Mouse (Mus musculus) forebrain, embryonic 12.5 days (tissue): ENCODE data around the gene Adi1. TPM values are rescaled to one million over a fixed set of nuclear protein-coding genes. Genes with fewer than 3 reads are reported as not detected.
A peak's percentile ranks its signal among the peaks of the same experiment; 100 is the strongest.

ENCODE experiments used
- ATAC-seq: fragments of 200-750 bp; cut with Nextera tagmentation; 2 replicates; pipeline ENCODE4 v1.8.0; 2017; ENCODE audit warnings: moderate TSS enrichment; ENCODE audit not compliant: low FRiP score
- H3K27ac ChIP-seq: fragments of 300-500 bp; sonication (generic); 2 replicates; pipeline ENCODE4 v1.5.1; 2016; ENCODE audit warnings: mild to moderate bottlenecking
- H3K27me3 ChIP-seq: fragments of 300-500 bp; sonication (generic); 2 replicates; pipeline ENCODE4 v1.6.1; 2016; ENCODE audit warnings: mild to moderate bottlenecking
- H3K36me3 ChIP-seq: fragments of 300-500 bp; sonication (generic); replicated peaks from 2 replicates; pipeline ENCODE4 v1.6.1; 2016; ENCODE audit warnings: mild to moderate bottlenecking
- H3K4me1 ChIP-seq: fragments of 300-500 bp; sonication (generic); 2 replicates; pipeline ENCODE4 v1.6.1; 2016
- H3K4me2 ChIP-seq: fragments of 300-500 bp; sonication (generic); 2 replicates; pipeline ENCODE4 v1.6.1; 2016; ENCODE audit warnings: mild to moderate bottlenecking, moderate library complexity
- H3K4me3 ChIP-seq: fragments of 300-500 bp; sonication (generic); replicated peaks from 2 replicates; pipeline ENCODE4 v1.5.1; 2016; ENCODE audit warnings: mild to moderate bottlenecking
- H3K9ac ChIP-seq: fragments of 300-500 bp; sonication (generic); 2 replicates; pipeline ENCODE4 v1.6.1; 2016; ENCODE audit warnings: mild to moderate bottlenecking
- H3K9me3 ChIP-seq: fragments of 300-500 bp; sonication (generic); 2 replicates; pipeline ENCODE4 v1.6.1; 2016
- WGBS: fragments of 180-500 bp; shearing (Covaris S2); methylation state at CpG from one replicate; pipeline ENCODE4 v1.1.7; 2016; 5-methylcytosine and 5-hydroxymethylcytosine counted together
- polyA plus RNA-seq: library from polyadenylated mRNA; unstranded; fragments of >200 nt; fragmentation: Nextera tagmentation; extraction: Ambion mirVana; gene quantifications from 2 replicates; pipeline ENCODE4 v1.2.1, GENCODE M21; 2016

Gene Adi1
- polyA plus RNA-seq, 1 experiment from 2014 or later = 44.1 TPM

- Histone ChIP-seq H3K27me3 (no peaks in the 10 kb centered on the region), H3K9ac (no peak overlapping the region), H3K9me3 (no peaks in the 10 kb centered on the region), H3K4me1 (peaks cover 3% of the 10 kb centered on the region; the same call in 1 of the 2 replicates), H3K4me3 (no peak overlapping the region), H3K27ac (no peak overlapping the region), H3K36me3 (peaks cover 6% of the 10 kb centered on the region), H3K4me2 (no peak overlapping the region)
- no peak for ATAC-seq
- WGBS = 67% methylated on average over 8 of the region's 8 CpGs
Measured at GRCm38 (mm10) chr12:28667287-28667686, 7.7 kb upstream of the Adi1 start.

GRCm38 (mm10) chr12:28674038-28674720, 852 bp upstream of the Adi1 start:
- Histone ChIP-seq H3K9ac (no peak overlapping the region), H3K4me3 (peak overlapping the region; percentile 46; the same call in 1 of the 2 replicates), H3K27ac (0 out of 2 replicates have a peak overlapping the region, but pooled peaks have one; percentile 89), H3K36me3 (0 out of 2 replicates have a peak, but pooled peaks cover 6% of the 10 kb centered on the region), H3K27me3 (no peaks in the 10 kb centered on the region), H3K9me3 (no peaks in the 10 kb centered on the region), H3K4me2 (peak overlapping the region; percentile 55; the same call in 1 of the 2 replicates), H3K4me1 (peaks cover 12% of the 10 kb centered on the region)
- WGBS = 86% methylated on average over 10 of the region's 10 CpGs
- ATAC-seq = no peak

GRCm38 (mm10) chr12:28675925-28676209, 836 bp downstream of the Adi1 start:
- H3K4me1 ChIP-seq = peaks cover 12% of the 10 kb centered on the region
- WGBS = 78% methylated on average over 5 of the region's 5 CpGs
- H3K4me2 ChIP-seq = peak overlapping the region; percentile 55
- H3K36me3 ChIP-seq = 0 out of 2 replicates have a peak, but pooled peaks cover 6% of the 10 kb centered on the region
- peak overlapping the region; percentile 46 for H3K4me3 ChIP-seq
- H3K9ac ChIP-seq = peak overlapping the region; percentile 50
- ATAC-seq = no peak
- no peaks in the 10 kb centered on the region for H3K9me3 ChIP-seq
- H3K27me3 ChIP-seq = no peaks in the 10 kb centered on the region
- peak overlapping the region; percentile 89 for H3K27ac ChIP-seq

- Histone ChIP-seq H3K4me2 (no peak overlapping the region), H3K4me3 (no peak overlapping the region), H3K9me3 (no peaks in the 10 kb centered on the region), H3K4me1 (no peaks in the 10 kb centered on the region), H3K27ac (no peak overlapping the region), H3K9ac (0 out of 2 replicates have a peak overlapping the region, but pooled peaks have one; percentile 17), H3K27me3 (no peaks in the 10 kb centered on the region), H3K36me3 (peaks cover 13% of the 10 kb centered on the region; the same call in 1 of the 2 replicates)
- no peak for ATAC-seq
- whole genome bisulfite sequencing = 93% methylated on average over 1 of the region's 1 CpGs
Measured at GRCm38 (mm10) chr12:28684674-28685073, 9.6 kb downstream of the Adi1 start.

GRCm38 (mm10) chr12:28685771-28686170, 10.7 kb downstream of the Adi1 start:
- Histone ChIP-seq H3K4me1 (no peaks in the 10 kb centered on the region), H3K36me3 (peaks cover 19% of the 10 kb centered on the region), H3K4me3 (no peak overlapping the region), H3K27ac (no peak overlapping the region), H3K9me3 (no peaks in the 10 kb centered on the region), H3K4me2 (no peak overlapping the region), H3K27me3 (no peaks in the 10 kb centered on the region), H3K9ac (no peak overlapping the region)
- ATAC-seq = no peak
- 83% methylated on average over 3 of the region's 3 CpGs for WGBS

- peaks cover 24% of the 10 kb centered on the region for H3K36me3 ChIP-seq
- 0 out of 2 replicates have a peak, but pooled peaks have one; percentile 17 for ATAC-seq
- no peaks in the 10 kb centered on the region for H3K27me3 ChIP-seq
- no peaks in the 10 kb centered on the region for H3K9me3 ChIP-seq
- no peak overlapping the region for H3K27ac ChIP-seq
- H3K4me2 ChIP-seq = no peak overlapping the region
- no peak overlapping the region for H3K4me3 ChIP-seq
- WGBS = 72% methylated on average over 8 of the region's 8 CpGs
- no peak overlapping the region for H3K9ac ChIP-seq
- H3K4me1 ChIP-seq = no peaks in the 10 kb centered on the region
Measured at GRCm38 (mm10) chr12:28686199-28686879, 11.3 kb downstream of the Adi1 start.

- no peak overlapping the region for H3K27ac ChIP-seq
- H3K27me3 ChIP-seq = no peaks in the 10 kb centered on the region
- H3K4me3 ChIP-seq = no peak overlapping the region
- H3K9ac ChIP-seq = no peak overlapping the region
- H3K4me1 ChIP-seq = no peaks in the 10 kb centered on the region
- no peaks in the 10 kb centered on the region for H3K9me3 ChIP-seq
- H3K36me3 ChIP-seq = peaks cover 23% of the 10 kb centered on the region
- WGBS = 65% methylated on average over 6 of the region's 6 CpGs
- no peak for ATAC-seq
- H3K4me2 ChIP-seq = no peak overlapping the region
Measured at GRCm38 (mm10) chr12:28688996-28689395, 14.0 kb downstream of the Adi1 start.

GRCm38 (mm10) chr12:28690730-28691129, 15.7 kb downstream of the Adi1 start:
- Histone ChIP-seq H3K4me1 (no peaks in the 10 kb centered on the region), H3K9me3 (no peaks in the 10 kb centered on the region), H3K4me2 (no peak overlapping the region), H3K27me3 (no peaks in the 10 kb centered on the region), H3K27ac (no peak overlapping the region), H3K36me3 (peaks cover 36% of the 10 kb centered on the region), H3K4me3 (no peak overlapping the region), H3K9ac (no peak overlapping the region)
- no peak for ATAC-seq
- WGBS = 95% methylated on average over 7 of the region's 7 CpGs

GRCm38 (mm10) chr12:28693738-28694137, 18.7 kb downstream of the Adi1 start:
- H3K9me3 ChIP-seq = no peaks in the 10 kb centered on the region
- no peak overlapping the region for H3K4me2 ChIP-seq
- peaks cover 43% of the 10 kb centered on the region for H3K36me3 ChIP-seq
- no peak overlapping the region for H3K27ac ChIP-seq
- no peak overlapping the region for H3K9ac ChIP-seq
- ATAC-seq = no peak
- H3K27me3 ChIP-seq = no peaks in the 10 kb centered on the region
- 81% methylated on average over 3 of the region's 3 CpGs for WGBS
- H3K4me1 ChIP-seq = no peaks in the 10 kb centered on the region
- no peak overlapping the region for H3K4me3 ChIP-seq

- H3K27me3 ChIP-seq = no peaks in the 10 kb centered on the region
Measured at GRCm38 (mm10) chr12:28694231-28694630, 19.2 kb downstream of the Adi1 start.

GRCm38 (mm10) chr12:28694776-28695175, 19.7 kb downstream of the Adi1 start:
- no peak overlapping the region for H3K4me3 ChIP-seq
- 89% methylated on average over 7 of the region's 7 CpGs for WGBS

More at GRCm38 (mm10) chr12:28694231-28694630, 19.2 kb downstream of the Adi1 start:
- Histone ChIP-seq H3K9me3 (no peaks in the 10 kb centered on the region), H3K27ac (no peak overlapping the region), H3K4me2 (no peak overlapping the region), H3K36me3 (peaks cover 40% of the 10 kb centered on the region), H3K9ac (no peak overlapping the region), H3K4me3 (no peak overlapping the region), H3K4me1 (no peaks in the 10 kb centered on the region)
- WGBS = 88% methylated on average over 2 of the region's 2 CpGs
- ATAC-seq = no peak

GRCm38 (mm10) chr12:28697821-28698595, 23.0 kb downstream of the Adi1 start:
- no peak for ATAC-seq
- 58% methylated on average over 14 of the region's 14 CpGs for WGBS

More at GRCm38 (mm10) chr12:28694776-28695175, 19.7 kb downstream of the Adi1 start:
- Histone ChIP-seq H3K9ac (no peak overlapping the region), H3K9me3 (no peaks in the 10 kb centered on the region), H3K27ac (no peak overlapping the region), H3K27me3 (no peaks in the 10 kb centered on the region), H3K4me1 (peaks cover under 1% of the 10 kb centered on the region; the same call in 1 of the 2 replicates), H3K4me2 (no peak overlapping the region), H3K36me3 (peaks cover 40% of the 10 kb centered on the region)
- no peak for ATAC-seq

More at GRCm38 (mm10) chr12:28697821-28698595, 23.0 kb downstream of the Adi1 start:
- no peaks in the 10 kb centered on the region for H3K27me3 ChIP-seq
- peaks cover 12% of the 10 kb centered on the region for H3K4me1 ChIP-seq
- H3K9me3 ChIP-seq = no peaks in the 10 kb centered on the region
- no peak overlapping the region for H3K9ac ChIP-seq
- no peak overlapping the region for H3K4me2 ChIP-seq
- H3K27ac ChIP-seq = no peak overlapping the region
- H3K36me3 ChIP-seq = peaks cover 22% of the 10 kb centered on the region
- no peak overlapping the region for H3K4me3 ChIP-seq
